Mouse (Mus musculus) CD4-positive naive resting alpha-beta T cell, adult 76 days (primary cell): ENCODE data around the gene Ddo. TPM values are rescaled to one million over a fixed set of nuclear protein-coding genes. Genes with fewer than 3 reads are reported as not detected.

Experiments
- total RNA-seq: library from RNA; stranded (reverse); gene quantifications from one replicate; pipeline ENCODE4 v1.2.4, GENCODE M21; 2023

Gene Ddo
- total RNA-seq = not detected

DNA sequence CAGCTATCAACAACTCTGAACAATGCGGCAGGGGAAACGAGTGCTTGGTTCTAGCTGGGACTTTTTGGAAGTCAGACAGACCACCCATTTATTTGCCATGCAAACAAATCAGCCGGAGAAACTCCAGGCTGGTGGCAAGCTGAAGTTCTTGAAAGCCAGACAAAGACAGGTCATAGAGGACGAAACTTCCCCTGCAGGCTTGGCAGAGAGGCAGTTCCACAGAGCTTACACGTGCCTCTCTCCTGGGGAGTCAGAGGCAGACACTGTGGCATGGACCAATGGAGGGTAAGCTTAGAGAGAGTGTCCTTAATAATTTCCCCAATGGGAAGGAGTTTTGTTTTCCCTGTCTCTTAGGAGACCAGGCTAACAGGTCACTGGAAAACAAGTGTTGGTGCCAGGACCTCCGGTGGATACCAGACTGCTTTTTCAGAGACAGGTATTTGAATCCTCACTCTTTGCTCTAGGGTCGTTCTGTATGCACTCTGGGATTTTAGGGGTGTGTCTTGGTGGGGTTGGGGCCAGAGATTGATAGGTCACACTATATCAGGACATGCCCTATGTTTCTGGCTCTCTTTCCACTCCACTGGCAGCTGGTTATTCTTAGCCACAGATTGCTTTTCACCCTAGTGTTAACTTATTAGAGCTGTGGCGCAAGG lies at the start of gene Ddo:
Gene Ddo (plus strand): TSS at position 356 of the 656 bp plus-strand sequence.

DNA sequence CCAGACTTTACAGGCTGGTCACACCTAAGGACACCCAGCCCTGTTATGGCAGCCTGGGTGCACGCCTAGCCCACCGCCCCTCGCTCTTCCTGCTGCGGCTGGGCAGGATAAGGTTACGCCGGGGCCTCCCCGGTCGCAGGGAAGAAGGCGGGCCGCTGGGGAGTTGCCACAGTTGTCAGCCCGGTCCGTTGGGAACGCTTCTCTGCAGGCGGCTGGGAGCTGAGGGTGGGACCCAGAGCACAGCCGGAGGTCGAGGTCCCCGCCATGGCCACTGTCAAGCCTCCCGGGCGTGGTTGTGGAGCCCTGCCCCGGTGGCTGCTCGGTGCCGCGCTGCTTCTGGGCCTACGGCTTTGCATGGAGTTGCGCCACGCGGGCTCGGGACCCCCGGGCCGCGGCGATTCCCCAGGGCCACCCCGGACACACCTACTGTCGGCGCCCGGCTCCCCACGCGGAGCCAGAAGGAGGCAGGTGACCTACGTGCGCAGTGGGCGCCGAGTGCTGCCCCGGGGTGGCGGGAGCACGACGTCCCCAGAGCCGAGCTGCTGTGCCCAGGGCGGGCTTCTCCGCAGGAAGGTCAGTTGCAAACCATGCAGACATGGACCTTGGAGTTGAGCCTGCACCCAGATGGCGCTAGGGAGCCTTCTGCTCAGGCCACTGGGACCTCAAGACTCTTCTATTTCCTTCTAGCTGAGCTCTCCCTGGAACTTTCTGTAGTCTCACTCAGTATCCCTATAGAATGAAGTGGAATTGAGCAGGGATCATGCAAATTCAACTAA lies 53.5 kb downstream of the Ddo start, which contains the start of gene Mettl24:
Gene Mettl24 (plus strand): TSS at position 191 of the 776 bp plus-strand sequence.

Other genes with a start within 250 kb of the Ddo start
- gene Slc22a16, start 59.7 kb upstream of the Ddo start, total RNA-seq = not detected
- not detected for gene Mettl24, start 53.3 kb downstream of the Ddo start, total RNA-seq